ENCODE assay signal across 13 mouse cellular contexts in genomic region chr10:91300067-91300466, GRCm38 (mm10).
DNase-seq lines count a peak whose midpoint lies in the region; ATAC-seq lines count a peak whose summit lies in the region.
"Had no signal": no experiment of that assay in that cellular context is flagged by ENCODE, and none has a peak within 500 bp of the region (broad histone marks: within the 10 kb centered on the region; RNA-seq: fewer than 3 reads in every experiment).

No protein-coding gene starts in this region.

- 57% methylated on average over 7 of the region's 7 CpGs for WGBS in kidney, embryonic 15.5 days
- WGBS in heart, embryonic 11.5 days (ENCODE audit: insufficient replicate concordance), result 42% methylated on average over 7 of the region's 7 CpGs

- H3K27me3 ChIP-seq in kidney, embryonic 15.5 days, result no peaks in the 10 kb centered on the region
- H3K27me3 ChIP-seq in heart, embryonic 11.5 days (ENCODE audit: control insufficient read depth, insufficient read depth, low read length), result no peaks in the 10 kb centered on the region
- H3K27me3 ChIP-seq: embryonic facial prominence, embryonic 12.5 days; forebrain, embryonic 15.5 days; megakaryocyte, embryonic 14.5 days had no signal

- no peak for ATAC-seq in kidney, embryonic 15.5 days (replicated peaks; ENCODE audit: low FRiP score)
- no peak for ATAC-seq in heart, embryonic 11.5 days (replicated peaks; ENCODE audit: insufficient number of reproducible peaks, low FRiP score, low TSS enrichment)
- ATAC-seq in megakaryocyte progenitor cell, adult 5-6 weeks (replicated peaks; ENCODE audit: poor library complexity), result peak; percentile 48
- ATAC-seq in CD4-positive, CD25-positive, alpha-beta regulatory T cell, adult 4 months, result no peak
- ATAC-seq: forebrain, embryonic 15.5 days had no signal

- no peak overlapping the region for H3K27ac ChIP-seq in kidney, embryonic 15.5 days
- H3K27ac ChIP-seq in heart, embryonic 11.5 days (ENCODE audit: low read depth, low read length), result peak overlapping the region; percentile 50; the same call in 1 of the 2 replicates
- H3K27ac ChIP-seq: embryonic facial prominence, embryonic 12.5 days; forebrain, embryonic 15.5 days had no signal

- no peaks in the 10 kb centered on the region for H3K36me3 ChIP-seq in kidney, embryonic 15.5 days
- H3K36me3 ChIP-seq in heart, embryonic 11.5 days (ENCODE audit: control insufficient read depth, insufficient read depth, low read length), result no peaks in the 10 kb centered on the region
- H3K36me3 ChIP-seq: embryonic facial prominence, embryonic 12.5 days; forebrain, embryonic 15.5 days; G1E had no signal

- no peak overlapping the region for H3K9ac ChIP-seq in kidney, embryonic 15.5 days
- H3K9ac ChIP-seq in heart, embryonic 11.5 days (ENCODE audit: low read depth, low read length), result no peak overlapping the region
- H3K9ac ChIP-seq: embryonic facial prominence, embryonic 12.5 days; forebrain, embryonic 15.5 days had no signal

- H3K4me3 ChIP-seq in kidney, embryonic 15.5 days (replicated peaks), result no peak overlapping the region
- no peak overlapping the region for H3K4me3 ChIP-seq in heart, embryonic 11.5 days (ENCODE audit: low read depth, low read length)
- H3K4me3 ChIP-seq: embryonic facial prominence, embryonic 12.5 days; forebrain, embryonic 15.5 days; megakaryocyte, embryonic 14.5 days had no signal

- no peaks in the 10 kb centered on the region for H3K9me3 ChIP-seq in kidney, embryonic 15.5 days (replicated peaks)
- no peaks in the 10 kb centered on the region for H3K9me3 ChIP-seq in heart, embryonic 11.5 days (replicated peaks; ENCODE audit: control insufficient read depth, low read length)
- H3K9me3 ChIP-seq: embryonic facial prominence, embryonic 12.5 days; forebrain, embryonic 15.5 days; G1E; megakaryocyte, embryonic 14.5 days had no signal

- no peaks in the 10 kb centered on the region for H3K4me1 ChIP-seq in kidney, embryonic 15.5 days
- peaks cover 3% of the 10 kb centered on the region; the same call in 1 of the 2 replicates for H3K4me1 ChIP-seq in heart, embryonic 11.5 days (ENCODE audit: control insufficient read depth, insufficient read depth, low read length)
- H3K4me1 ChIP-seq: megakaryocyte, embryonic 14.5 days had no signal

- no peak overlapping the region for H3K4me2 ChIP-seq in kidney, embryonic 15.5 days
- no peak overlapping the region for H3K4me2 ChIP-seq in heart, embryonic 11.5 days
- H3K4me2 ChIP-seq: embryonic facial prominence, embryonic 12.5 days; forebrain, embryonic 15.5 days had no signal

- peak; percentile 26 for DNase-seq in kidney, postnatal 10 days
- DNase-seq in brain, adult 2 months (ENCODE audit: low read depth, low spot score), result peak; percentile 37
- no peak for DNase-seq in right cerebral cortex, adult 2 months (ENCODE audit: low spot score in 2 of 2)
- DNase-seq: cerebellum, adult 11-12 months; thymus, postnatal 4 days had no signal

Comparison
In these comparisons a context has a peak if more than half of its experiments do, and no peak if none do; other contexts are left out.
1. DNase-seq: peak in kidney, postnatal 10 days (single experiment) and brain, adult 2 months (single experiment); none in right cerebral cortex, adult 2 months (0 of 2).